In the genomic region with DNA sequence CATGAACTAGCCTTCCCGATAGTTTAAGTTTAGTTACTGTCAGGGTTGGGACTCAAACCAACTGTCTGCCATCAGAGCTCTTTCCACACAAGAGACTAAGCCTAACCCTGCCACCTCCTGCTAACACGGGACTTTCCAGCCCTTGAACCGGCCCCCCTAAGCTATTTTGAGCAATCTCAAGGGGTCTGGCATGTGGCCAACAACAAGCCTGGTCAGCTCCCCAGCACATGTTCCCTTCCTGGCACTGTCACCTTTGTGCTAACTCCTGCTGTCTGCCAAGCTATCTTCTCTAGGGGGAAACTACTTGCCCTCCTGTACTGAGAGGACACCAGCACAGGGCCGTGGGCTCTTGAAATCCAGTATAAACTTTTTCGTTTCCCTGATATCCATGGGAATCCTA, we compare ENCODE assay signal across 8 mouse cellular contexts.
A peak's percentile ranks its signal among the peaks of the same experiment; 100 is the strongest.
DNase-seq lines count a peak whose midpoint lies in the region; ATAC-seq and TF ChIP-seq lines count a peak whose summit lies in the region.
"Had no signal": no experiment of that assay in that cellular context is flagged by ENCODE, and none has a peak within 500 bp of the region (broad histone marks: within the 10 kb centered on the region; RNA-seq: fewer than 3 reads in every experiment).

No protein-coding gene starts in this region.

- peak overlapping the region; percentile 89 for H3K27ac ChIP-seq in heart, postnatal 0 days (ENCODE audit: low read depth)
- no peak overlapping the region for H3K27ac ChIP-seq in hindbrain, embryonic 16.5 days (ENCODE audit: low read depth, low read length)

- peak; percentile 11 for DNase-seq in retina, postnatal 1 day
- DNase-seq in retina, embryonic 14.5 days (ENCODE audit: low spot score), result no peak
- peak; percentile 94 for DNase-seq in heart, postnatal 0 days (ENCODE audit: low spot score)
- DNase-seq in urinary bladder, postnatal 10 days (ENCODE audit: low spot score), result peak; percentile 30
- DNase-seq: thymus, postnatal 36 days had no signal

- no peaks in the 10 kb centered on the region for H3K9me3 ChIP-seq in heart, postnatal 0 days (replicated peaks; ENCODE audit: control insufficient read depth, low read length)
- H3K9me3 ChIP-seq in hindbrain, embryonic 16.5 days (ENCODE audit: control insufficient read depth, low read length), result no peaks in the 10 kb centered on the region

- TF ChIP-seq EP300 in heart, postnatal 0 days (IDR thresholded peaks at IDR 0.05; ENCODE audit: low read depth), result peak; percentile 97

- no peak overlapping the region for H3K4me3 ChIP-seq in heart, postnatal 0 days (ENCODE audit: low read depth, low read length)
- no peak overlapping the region for H3K4me3 ChIP-seq in hindbrain, embryonic 16.5 days (ENCODE audit: low read length)

- 13% methylated on average over 5 of the region's 5 CpGs for WGBS in heart, postnatal 0 days
- WGBS in hindbrain, embryonic 16.5 days, result 63% methylated on average over 5 of the region's 5 CpGs

- H3K27me3 ChIP-seq in heart, postnatal 0 days (ENCODE audit: control insufficient read depth, insufficient read depth, low read length), result no peaks in the 10 kb centered on the region
- H3K27me3 ChIP-seq in hindbrain, embryonic 16.5 days (replicated peaks; ENCODE audit: control insufficient read depth, insufficient read depth, low read length), result no peaks in the 10 kb centered on the region

- no peaks in the 10 kb centered on the region for H3K36me3 ChIP-seq in heart, postnatal 0 days (replicated peaks; ENCODE audit: control insufficient read depth, insufficient read depth, low read length)
- no peaks in the 10 kb centered on the region for H3K36me3 ChIP-seq in hindbrain, embryonic 16.5 days (ENCODE audit: control insufficient read depth, insufficient read depth, low read length)

- H3K4me2 ChIP-seq in heart, postnatal 0 days (ENCODE audit: low read depth, low read length), result no peak overlapping the region
- H3K4me2 ChIP-seq in hindbrain, embryonic 16.5 days (ENCODE audit: low read length), result no peak overlapping the region

- peaks cover 6% of the 10 kb centered on the region; the same call in 1 of the 2 replicates for H3K4me1 ChIP-seq in heart, postnatal 0 days (ENCODE audit: control insufficient read depth, insufficient read depth)
- H3K4me1 ChIP-seq in hindbrain, embryonic 16.5 days (ENCODE audit: control insufficient read depth, insufficient read depth, low read depth, low read length), result no peaks in the 10 kb centered on the region

- no peak for TF ChIP-seq CTCF in heart, postnatal 0 days (IDR thresholded peaks at IDR 0.05; ENCODE audit: low read depth)

- no peak overlapping the region for H3K9ac ChIP-seq in heart, postnatal 0 days (replicated peaks; ENCODE audit: low read depth, low read length)
- no peak overlapping the region for H3K9ac ChIP-seq in hindbrain, embryonic 16.5 days (ENCODE audit: low read depth, low read length)

- peak; percentile 74 for ATAC-seq in common myeloid progenitor, adult 5-6 weeks (replicated peaks; ENCODE audit: low read depth, poor library complexity, severe bottlenecking)
- ATAC-seq in heart, postnatal 0 days (ENCODE audit: insufficient read depth, low read depth), result peak; percentile 98
- ATAC-seq in hindbrain, embryonic 16.5 days, result no peak
- ATAC-seq in erythroblast, adult 5-6 weeks (replicated peaks; ENCODE audit: low FRiP score, poor library complexity, severe bottlenecking), result no peak

Comparison
In these comparisons a context has a peak if more than half of its experiments do, and no peak if none do; other contexts are left out.
1. ATAC-seq: peak in common myeloid progenitor, adult 5-6 weeks (single experiment) and heart, postnatal 0 days (single experiment); none in hindbrain, embryonic 16.5 days (single experiment) and erythroblast, adult 5-6 weeks (single experiment).